Mouse (Mus musculus) limb, embryonic 11.5 days (tissue): Measurements from ENCODE around the gene Lcn4. TPM values are rescaled to one million over a fixed set of nuclear protein-coding genes. Genes with fewer than 3 reads are reported as not detected.

ENCODE experiments used
- ATAC-seq: fragments of 200-750 bp; cut with Nextera tagmentation; 2 replicates; pipeline ENCODE4 v1.8.0; 2017; ENCODE audit warnings: low read depth; ENCODE audit not compliant: insufficient number of reproducible peaks, low FRiP score, low TSS enrichment
- DNase-seq: peaks from one replicate; pipeline ENCODE4 v3.0.0-alpha.2; 2015; ENCODE audit warnings: low spot score
- H3K27ac ChIP-seq: fragments of 300-500 bp; sonication (generic); replicated peaks from 2 replicates; pipeline ENCODE4 v1.5.1; 2014; ENCODE audit warnings: low read depth, mild to moderate bottlenecking, low read length
- H3K27me3 ChIP-seq: fragments of 300-500 bp; sonication (generic); 2 replicates; pipeline ENCODE4 v1.6.1; 2014; ENCODE audit warnings: mild to moderate bottlenecking, low read length, mixed read lengths; ENCODE audit not compliant: control insufficient read depth, insufficient read depth
- H3K36me3 ChIP-seq: fragments of 300-500 bp; sonication (generic); 2 replicates; pipeline ENCODE4 v1.6.1; 2014; ENCODE audit warnings: mild to moderate bottlenecking, low read length, moderate library complexity, mixed read lengths; ENCODE audit not compliant: control insufficient read depth, insufficient read depth
- H3K4me1 ChIP-seq: fragments of 300-500 bp; sonication (generic); 2 replicates; pipeline ENCODE4 v1.6.1; 2014; ENCODE audit warnings: low read length, mixed read lengths; ENCODE audit not compliant: control insufficient read depth, insufficient read depth
- H3K4me2 ChIP-seq: fragments of 300-500 bp; sonication (generic); 2 replicates; pipeline ENCODE4 v1.6.1; 2014; ENCODE audit warnings: low read depth, mild to moderate bottlenecking, moderate library complexity; ENCODE audit not compliant: severe bottlenecking
- H3K4me3 ChIP-seq: fragments of 300-500 bp; sonication (generic); 2 replicates; pipeline ENCODE4 v1.5.1; 2014; ENCODE audit warnings: low read depth, low read length
- H3K9ac ChIP-seq: fragments of 300-500 bp; sonication (generic); 2 replicates; pipeline ENCODE4 v1.6.1; 2014; ENCODE audit warnings: mild to moderate bottlenecking, low read length
- H3K9me3 ChIP-seq: fragments of 300-500 bp; sonication (generic); 2 replicates; pipeline ENCODE4 v1.6.1; 2016; ENCODE audit warnings: low read length; ENCODE audit not compliant: control insufficient read depth
- WGBS: fragments of 180-500 bp; shearing (Covaris S2); extraction: QIAGEN DNeasy Blood & Tissue Kit; methylation state at CpG from one replicate; pipeline ENCODE4 v1.1.7; 2014; 5-methylcytosine and 5-hydroxymethylcytosine counted together
- polyA plus RNA-seq: library from polyadenylated mRNA; unstranded; fragments of >200 nt; fragmentation: Nextera tagmentation; extraction: Ambion mirVana; gene quantifications from 2 replicates; pipeline ENCODE4 v1.2.1, GENCODE M21; 2014

Lcn4 gene
- polyA plus RNA-seq, 1 experiment from 2014 or later, result not detected

DNA sequence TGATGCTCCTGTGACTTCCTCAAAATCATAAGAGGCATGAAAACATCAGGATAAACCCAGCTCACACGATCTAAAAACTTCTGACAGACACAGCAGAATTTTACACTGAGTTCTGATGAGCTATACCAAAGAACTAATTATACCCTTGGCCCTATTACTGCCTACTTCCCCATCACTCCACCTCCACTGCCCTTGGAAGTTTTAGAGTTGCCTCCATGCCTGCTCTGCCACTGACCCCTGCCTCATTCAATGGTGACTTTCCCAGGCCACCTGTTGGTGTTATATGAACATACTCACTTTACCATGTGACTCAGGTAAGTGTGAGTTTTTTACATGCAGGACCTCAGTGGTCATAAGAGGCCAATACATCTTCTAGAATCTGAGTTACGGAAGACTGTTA lies 13.7 kb downstream of the Lcn4 start:
- Histone ChIP-seq H3K27me3 (no peaks in the 10 kb centered on the region), H3K4me3 (no peak overlapping the region), H3K27ac (no peak overlapping the region), H3K4me1 (no peaks in the 10 kb centered on the region), H3K4me2 (no peak overlapping the region), H3K9ac (no peak overlapping the region), H3K9me3 (no peaks in the 10 kb centered on the region), H3K36me3 (no peaks in the 10 kb centered on the region)
- no peak for ATAC-seq
- 86% methylated on average over 2 of the region's 2 CpGs for WGBS
- DNase-seq, result no peak

DNA sequence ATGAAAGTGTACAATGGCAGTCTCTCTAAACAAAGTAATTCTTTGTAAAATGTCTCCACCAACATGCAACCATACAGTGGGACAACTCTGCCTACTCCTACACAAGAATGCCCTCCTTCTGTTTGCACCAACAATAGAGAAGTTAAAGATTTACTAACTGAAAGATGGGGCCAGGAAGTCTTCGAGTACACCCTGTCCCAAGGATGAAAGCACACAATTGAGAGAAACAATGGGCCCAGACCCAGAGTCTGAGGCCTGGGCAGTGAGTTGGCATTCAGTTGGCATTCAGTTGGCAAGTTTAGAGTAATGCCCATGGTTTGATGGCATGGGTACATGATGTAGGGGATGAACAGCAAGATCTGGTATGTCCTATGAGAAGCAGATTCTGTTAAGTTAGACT lies 16.4 kb downstream of the Lcn4 start:
- no peaks in the 10 kb centered on the region for H3K27me3 ChIP-seq
- no peak overlapping the region for H3K27ac ChIP-seq
- DNase-seq (no peak), ATAC-seq (no peak)
- H3K4me2 ChIP-seq, result no peak overlapping the region
- H3K36me3 ChIP-seq, result no peaks in the 10 kb centered on the region
- no peaks in the 10 kb centered on the region for H3K9me3 ChIP-seq
- H3K9ac ChIP-seq, result no peak overlapping the region
- WGBS, result 69% methylated on average over 1 of the region's 1 CpGs
- H3K4me1 ChIP-seq, result no peaks in the 10 kb centered on the region
- H3K4me3 ChIP-seq, result no peak overlapping the region

DNA sequence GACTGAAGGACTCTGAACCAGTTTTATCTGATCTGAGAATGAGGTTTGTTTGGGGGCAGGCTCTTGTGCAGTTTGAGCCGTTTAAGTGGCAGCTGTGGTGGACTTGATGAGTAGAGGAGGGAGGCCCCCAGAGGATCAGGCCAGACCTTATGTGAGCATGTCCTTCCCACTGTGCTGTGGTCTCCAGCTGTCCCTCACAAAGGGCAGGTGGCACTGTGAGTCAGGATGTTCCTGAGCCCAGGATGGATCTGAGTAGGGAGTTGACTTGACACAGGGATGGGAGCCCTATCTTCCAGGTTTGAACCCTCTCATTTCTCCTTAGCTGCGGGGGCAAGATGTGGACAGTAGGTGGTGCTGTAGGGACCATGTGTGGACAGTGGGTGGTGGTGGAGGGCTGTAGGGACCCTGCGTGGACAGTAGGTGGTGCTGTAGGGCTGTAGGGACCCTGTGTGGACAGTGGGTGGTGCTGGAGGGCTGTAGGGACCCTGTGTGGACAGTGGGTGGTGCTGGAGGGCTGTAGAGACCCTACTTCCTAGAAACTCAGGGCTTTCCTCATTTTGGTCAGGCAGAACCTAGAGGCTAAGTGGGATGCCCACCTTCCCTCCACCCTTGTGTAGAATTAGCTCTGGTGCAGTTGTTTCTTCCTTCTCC lies 24.3 kb downstream of the Lcn4 start:
- 22% methylated on average over 3 of the region's 3 CpGs for WGBS
- Histone ChIP-seq H3K27me3 (no peaks in the 10 kb centered on the region), H3K9me3 (no peaks in the 10 kb centered on the region), H3K4me2 (no peak overlapping the region), H3K4me3 (no peak overlapping the region), H3K4me1 (no peaks in the 10 kb centered on the region), H3K27ac (no peak overlapping the region), H3K36me3 (no peaks in the 10 kb centered on the region), H3K9ac (no peak overlapping the region)
- DNase-seq (peak; percentile 92), ATAC-seq (peak; percentile 86)

DNA sequence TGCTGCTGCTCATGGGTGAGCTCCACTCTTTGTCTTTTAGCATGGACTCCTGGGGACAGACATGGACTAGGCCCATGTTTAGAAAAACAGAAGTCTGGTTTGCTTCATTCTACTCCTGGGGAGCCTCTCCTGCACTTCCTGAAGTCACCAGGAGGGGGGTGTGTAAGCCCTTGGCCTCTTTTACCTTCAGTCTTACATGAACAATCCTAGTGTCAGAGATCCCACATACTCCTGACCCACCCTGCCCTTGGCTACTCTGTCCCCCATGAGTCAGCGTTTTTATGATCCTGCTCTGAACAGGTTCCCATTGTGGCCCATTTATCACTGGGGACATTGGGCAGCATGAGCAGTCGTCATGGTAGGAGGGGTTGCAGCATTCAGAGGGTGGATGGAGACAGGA lies 27.1 kb downstream of the Lcn4 start:
- H3K9ac ChIP-seq, result no peak overlapping the region
- no peak overlapping the region for H3K4me2 ChIP-seq
- WGBS, result 59% methylated on average over 2 of the region's 2 CpGs
- DNase-seq (peak; percentile 74), ATAC-seq (no peak)
- peaks cover 3% of the 10 kb centered on the region; the same call in 1 of the 2 replicates for H3K4me1 ChIP-seq
- no peaks in the 10 kb centered on the region for H3K9me3 ChIP-seq
- H3K27ac ChIP-seq, result no peak overlapping the region
- no peaks in the 10 kb centered on the region for H3K27me3 ChIP-seq
- peaks cover under 1% of the 10 kb centered on the region; the same call in 1 of the 2 replicates for H3K36me3 ChIP-seq
- H3K4me3 ChIP-seq, result no peak overlapping the region

DNA sequence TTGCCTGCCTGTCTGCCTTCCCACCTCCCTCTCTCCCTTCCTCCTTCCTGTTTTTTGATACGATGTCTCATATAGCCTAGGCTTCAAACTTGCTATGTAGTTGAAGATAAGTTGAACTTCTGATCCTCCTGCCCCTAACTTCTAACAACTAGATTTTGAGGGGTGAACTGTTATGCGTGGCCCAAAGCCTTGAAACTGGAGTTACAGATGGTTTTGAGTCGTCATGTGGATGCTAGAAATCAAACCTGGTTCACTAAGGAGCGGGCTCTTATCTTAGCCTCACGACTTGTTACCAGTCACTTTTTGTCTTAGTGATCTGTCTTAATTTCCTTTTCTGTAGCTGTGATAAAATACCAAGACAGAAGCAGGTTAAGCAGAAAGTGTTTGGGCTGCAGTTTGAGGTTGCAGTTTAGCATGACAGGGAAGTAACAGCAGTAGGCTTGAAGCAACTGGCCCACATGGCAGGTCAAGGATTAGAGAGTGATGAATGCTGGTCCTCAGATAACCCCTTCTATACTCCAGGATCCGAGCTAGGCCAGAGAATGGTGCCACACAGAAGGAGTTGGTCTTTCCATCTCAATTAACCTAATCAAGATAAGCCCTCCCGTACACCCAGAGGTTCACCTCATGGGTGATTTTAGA lies 30.0 kb downstream of the Lcn4 start:
- peak overlapping the region; percentile 47; the same call in 1 of the 2 replicates for H3K9ac ChIP-seq
- peaks cover 17% of the 10 kb centered on the region for H3K36me3 ChIP-seq
- H3K4me2 ChIP-seq, result no peak overlapping the region
- DNase-seq (no peak), ATAC-seq (no peak)
- no peak overlapping the region for H3K27ac ChIP-seq
- 70% methylated on average over 7 of the region's 7 CpGs for WGBS
- H3K4me3 ChIP-seq, result no peak overlapping the region
- peaks cover 12% of the 10 kb centered on the region; the same call in 1 of the 2 replicates for H3K4me1 ChIP-seq
- no peaks in the 10 kb centered on the region for H3K27me3 ChIP-seq
- H3K9me3 ChIP-seq, result no peaks in the 10 kb centered on the region

DNA sequence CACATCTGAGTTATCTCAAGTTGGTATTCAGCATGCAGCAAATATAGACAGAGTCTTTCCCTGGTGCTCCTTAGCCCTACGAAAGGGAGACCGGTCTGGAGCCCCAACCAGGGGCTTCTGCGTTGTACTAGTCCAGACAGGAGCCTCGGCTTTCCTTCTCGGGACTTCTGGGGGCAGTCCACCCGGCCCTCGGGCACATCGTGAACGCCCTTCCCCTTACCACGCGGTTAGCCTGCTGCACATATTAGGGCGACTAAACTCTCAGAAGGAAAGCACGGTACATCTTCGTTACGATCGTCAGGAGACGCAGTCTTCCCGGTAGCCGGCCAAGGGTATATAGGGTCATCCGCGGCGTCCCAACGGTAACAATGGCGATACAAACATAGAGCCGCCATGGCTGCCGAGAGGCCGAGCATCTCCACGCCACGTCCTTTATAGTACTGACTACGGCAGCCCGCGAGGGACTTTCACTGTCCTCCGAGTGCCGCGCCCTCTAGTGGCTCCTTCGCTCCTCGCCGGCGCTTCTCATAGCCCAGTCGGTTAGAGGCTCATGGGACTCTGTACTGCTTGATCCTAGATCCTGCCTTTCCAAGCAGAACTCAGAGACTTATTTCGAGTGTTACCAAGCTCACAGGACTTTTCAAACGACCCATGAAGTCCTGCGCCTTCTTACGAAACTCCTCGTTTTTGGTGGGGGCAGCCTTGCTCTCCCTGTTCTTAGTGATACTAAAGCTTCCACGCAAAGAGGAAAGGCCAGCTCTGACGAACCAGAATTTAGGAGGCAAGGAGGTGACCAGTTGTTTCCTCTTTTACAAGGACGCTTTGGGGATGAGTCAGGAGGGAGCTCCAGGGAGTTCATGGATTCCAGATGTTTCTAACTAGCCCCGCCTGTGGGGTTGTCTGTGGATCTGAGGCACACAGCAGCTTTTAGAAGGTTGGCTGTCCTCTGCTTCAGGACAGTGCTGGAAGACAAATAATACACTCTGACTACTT lies 30.9 kb downstream of the Lcn4 start:
- peak; percentile 78 for ATAC-seq
- Histone ChIP-seq H3K27me3 (no peaks in the 10 kb centered on the region), H3K4me3 (peak overlapping the region; percentile 100), H3K4me1 (peaks cover 12% of the 10 kb centered on the region; the same call in 1 of the 2 replicates), H3K9ac (peak overlapping the region; percentile 99), H3K4me2 (peak overlapping the region; percentile 74), H3K27ac (peak overlapping the region; percentile 70), H3K9me3 (no peaks in the 10 kb centered on the region), H3K36me3 (peaks cover 23% of the 10 kb centered on the region)
- DNase-seq, result peak; percentile 100
- WGBS, result 3% methylated on average over 49 of the region's 49 CpGs

DNA sequence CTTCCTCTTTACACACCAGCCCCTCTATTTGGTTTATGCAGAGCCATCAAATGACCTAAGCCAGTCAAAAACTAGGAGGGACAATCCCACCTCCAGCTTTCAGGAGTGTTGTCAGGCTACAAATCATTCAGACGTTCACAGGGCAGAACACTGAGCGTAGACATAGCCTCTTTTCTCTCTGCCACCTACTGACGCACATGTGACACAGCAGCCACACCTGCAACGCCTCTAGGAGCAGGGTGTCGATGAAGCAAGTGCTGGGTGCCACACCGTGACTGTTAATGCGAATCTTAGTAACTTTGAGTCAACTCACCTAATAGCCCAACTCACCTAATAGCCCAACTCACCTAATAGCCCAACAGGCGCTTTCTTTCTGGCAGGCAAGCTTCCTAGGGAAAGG lies 32.0 kb downstream of the Lcn4 start:
- no peak for ATAC-seq
- H3K4me1 ChIP-seq, result peaks cover 14% of the 10 kb centered on the region; the same call in 1 of the 2 replicates
- peak overlapping the region; percentile 74 for H3K4me2 ChIP-seq
- peaks cover 23% of the 10 kb centered on the region for H3K36me3 ChIP-seq
- 11% methylated on average over 8 of the region's 8 CpGs for WGBS
- no peaks in the 10 kb centered on the region for H3K9me3 ChIP-seq
- peak overlapping the region; percentile 99 for H3K9ac ChIP-seq
- no peak overlapping the region for H3K27ac ChIP-seq
- no peaks in the 10 kb centered on the region for H3K27me3 ChIP-seq
- peak overlapping the region; percentile 100 for H3K4me3 ChIP-seq
- peak; percentile 57 for DNase-seq

DNA sequence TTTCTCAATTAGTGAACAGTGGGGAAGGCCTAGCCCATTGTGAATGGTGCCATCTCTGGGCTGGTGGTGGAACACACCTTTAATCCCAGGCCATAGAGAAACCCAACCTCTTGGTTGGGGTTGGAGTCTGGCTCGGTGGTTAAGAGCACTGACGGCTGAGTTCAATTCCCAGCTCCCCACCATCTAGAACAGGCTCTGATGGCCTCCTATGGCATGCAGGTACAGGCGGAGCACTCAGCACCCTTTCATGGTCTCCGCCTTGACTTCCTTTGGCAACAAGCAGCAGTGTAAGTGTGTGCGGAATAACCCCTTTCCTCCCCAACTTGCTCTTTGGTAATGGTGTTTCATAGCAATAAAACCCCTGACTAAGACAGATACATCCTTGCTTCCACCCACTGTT lies 32.5 kb downstream of the Lcn4 start:
- H3K4me1 ChIP-seq, result peaks cover 14% of the 10 kb centered on the region; the same call in 1 of the 2 replicates
- H3K27ac ChIP-seq, result 0 out of 2 replicates have a peak overlapping the region, but pooled peaks have one; percentile 42
- no peaks in the 10 kb centered on the region for H3K9me3 ChIP-seq
- peak overlapping the region; percentile 74 for H3K4me2 ChIP-seq
- H3K9ac ChIP-seq, result peak overlapping the region; percentile 99
- peak overlapping the region; percentile 100 for H3K4me3 ChIP-seq
- H3K36me3 ChIP-seq, result peaks cover 23% of the 10 kb centered on the region
- ATAC-seq (no peak), DNase-seq (no peak)
- H3K27me3 ChIP-seq, result no peaks in the 10 kb centered on the region
- WGBS, result 68% methylated on average over 5 of the region's 5 CpGs
